Mouse (Mus musculus): Measurements from ENCODE around the gene Nlrp6. TPM values are rescaled to one million over a fixed set of nuclear protein-coding genes. Genes with fewer than 3 reads are reported as not detected.

Nlrp6 gene
- total RNA-seq, 2 experiments from 2014 or later = 0.30 to 0.35 TPM

GRCm38 (mm10) chr7:140912846-140913482, 7.7 kb upstream of the Nlrp6 start:
- no peak for DNase-seq

GRCm38 (mm10) chr7:140914031-140914690, 6.5 kb upstream of the Nlrp6 start:
- DNase-seq = no peak

GRCm38 (mm10) chr7:140919911-140920310, 791 bp upstream of the Nlrp6 start:
- no peak for DNase-seq

- no peak for DNase-seq
Observed at GRCm38 (mm10) chr7:140921225-140921975, 698 bp downstream of the Nlrp6 start.

DNA sequence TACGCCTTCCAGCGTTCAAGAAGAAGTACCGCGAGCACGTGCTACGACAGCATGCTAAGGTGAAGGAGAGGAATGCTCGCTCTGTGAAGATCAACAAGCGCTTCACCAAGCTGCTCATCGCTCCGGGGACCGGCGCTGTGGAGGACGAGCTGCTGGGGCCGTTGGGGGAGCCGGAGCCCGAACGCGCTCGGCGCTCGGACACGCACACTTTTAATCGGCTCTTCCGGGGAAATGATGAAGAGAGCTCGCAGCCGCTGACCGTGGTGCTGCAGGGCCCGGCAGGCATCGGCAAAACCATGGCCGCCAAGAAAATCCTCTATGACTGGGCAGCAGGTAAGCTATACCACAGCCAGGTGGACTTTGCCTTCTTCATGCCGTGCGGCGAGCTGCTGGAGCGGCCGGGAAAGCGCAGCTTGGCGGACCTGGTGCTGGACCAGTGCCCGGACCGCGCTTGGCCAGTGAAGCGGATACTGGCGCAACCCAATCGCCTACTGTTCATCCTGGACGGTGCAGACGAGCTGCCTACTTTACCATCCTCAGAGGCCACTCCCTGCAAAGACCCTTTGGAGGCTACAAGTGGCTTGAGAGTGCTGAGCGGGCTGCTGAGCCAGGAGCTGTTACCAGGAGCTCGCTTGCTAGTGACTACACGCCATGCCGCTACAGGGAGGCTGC, 1.8 kb downstream of the Nlrp6 start:
- DNase-seq = peak; percentile 29 to 35

- no peak for DNase-seq
Observed at GRCm38 (mm10) chr7:140923070-140923775, 2.5 kb downstream of the Nlrp6 start.

DNA sequence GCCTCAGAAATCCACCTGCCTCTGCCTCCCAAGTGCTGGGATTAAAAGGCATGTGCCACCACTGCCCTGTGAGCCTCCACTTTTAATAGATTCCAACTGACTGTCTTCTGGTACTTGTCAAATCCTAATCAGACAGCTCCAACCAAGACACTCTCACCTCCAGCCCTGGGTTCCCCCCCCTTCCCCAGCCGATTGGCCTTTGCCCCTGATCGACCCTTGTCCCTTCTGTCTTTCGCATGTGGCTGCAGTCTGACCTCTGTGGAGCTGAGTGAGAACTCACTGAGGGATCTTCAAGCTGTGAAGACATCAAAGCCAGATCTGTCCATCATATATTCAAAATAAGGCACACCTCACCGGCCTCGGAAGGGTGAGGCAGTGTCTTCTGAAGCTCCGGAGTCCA, 6.5 kb downstream of the Nlrp6 start:
- no peak for DNase-seq

- no peak for DNase-seq
Observed at GRCm38 (mm10) chr7:140938436-140938835, 17.7 kb downstream of the Nlrp6 start.

- DNase-seq = no peak
Observed at GRCm38 (mm10) chr7:140938896-140939295, 18.2 kb downstream of the Nlrp6 start.

DNA sequence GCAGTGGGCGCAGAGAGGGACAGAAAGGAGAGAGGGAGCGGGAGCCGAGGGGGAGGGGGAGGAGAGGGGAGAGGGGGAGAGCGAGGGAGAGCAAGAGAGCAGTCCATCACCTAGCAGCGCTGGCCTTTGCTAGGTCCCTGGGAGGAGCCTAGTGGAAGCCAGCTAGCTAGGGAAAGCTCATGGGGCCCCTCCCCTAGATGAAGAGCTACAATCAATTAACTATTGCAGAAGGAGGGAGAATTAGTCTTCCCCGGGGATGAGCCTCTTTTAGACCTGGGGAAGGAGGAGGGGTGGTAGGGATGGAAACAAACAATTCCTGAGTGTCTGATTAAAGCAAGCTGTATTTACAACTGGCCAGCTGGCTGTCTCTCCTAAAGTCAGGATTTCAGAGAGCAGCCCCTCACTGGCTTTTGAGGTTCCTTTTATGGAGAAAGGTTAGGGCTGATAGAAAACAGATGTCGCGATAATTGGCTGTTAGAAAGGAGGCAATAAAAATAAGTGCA, 19.0 kb downstream of the Nlrp6 start:
- no peak for DNase-seq

- DNase-seq = peak; percentile 48 to 55
Observed at GRCm38 (mm10) chr7:140941222-140942051, 20.7 kb downstream of the Nlrp6 start, which contains the start of gene Pgghg. Pgghg (plus strand) TSS chr7:140941391.

GRCm38 (mm10) chr7:140942341-140942740, 21.6 kb downstream of the Nlrp6 start:
- no peak for DNase-seq

DNA sequence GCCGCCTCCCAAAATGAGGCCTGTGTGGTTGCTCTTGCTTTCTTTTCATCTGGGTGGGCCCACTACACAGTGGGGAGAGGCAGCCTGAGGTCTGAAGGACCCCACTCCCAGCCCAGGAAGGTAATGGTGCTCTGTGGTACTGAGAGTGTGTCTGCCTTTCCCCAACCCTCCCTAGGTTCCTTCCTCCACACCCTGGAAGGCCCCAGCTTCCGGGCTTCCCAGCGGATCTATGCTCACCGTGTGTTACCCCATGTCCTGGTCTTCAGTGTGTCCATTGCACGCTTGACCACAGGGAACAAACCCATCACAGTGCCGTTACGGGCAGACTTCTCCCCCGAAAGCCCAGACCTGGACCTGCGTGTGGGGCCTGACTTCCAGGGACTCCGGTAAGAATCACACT, 22.1 kb downstream of the Nlrp6 start:
- no peak for DNase-seq

GRCm38 (mm10) chr7:140943356-140943755, 22.7 kb downstream of the Nlrp6 start:
- DNase-seq = no peak

DNA sequence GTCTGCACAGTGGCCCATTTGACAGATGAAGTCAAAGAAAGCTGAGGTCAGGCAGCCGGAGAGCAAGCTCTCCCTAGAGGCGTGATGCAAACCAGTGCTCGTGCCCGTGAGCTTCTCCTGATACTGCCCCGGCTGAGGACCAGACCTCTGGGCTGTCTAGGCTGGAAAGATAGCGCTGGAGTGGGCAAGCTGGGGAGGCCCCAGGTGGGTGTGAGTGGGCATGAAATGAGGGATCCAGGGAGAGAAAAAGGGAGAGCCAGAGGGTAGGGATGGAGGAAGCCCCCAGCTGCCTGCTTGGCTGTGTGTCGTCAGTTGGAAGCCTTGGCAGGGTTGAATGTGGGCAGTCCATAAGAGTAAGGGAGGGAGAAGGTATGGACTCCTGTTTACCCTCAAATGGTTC, 23.5 kb downstream of the Nlrp6 start:
- no peak for DNase-seq

GRCm38 (mm10) chr7:140945247-140945646, 24.5 kb downstream of the Nlrp6 start:
- DNase-seq = no peak

- no peak for DNase-seq
Observed at GRCm38 (mm10) chr7:140946311-140946710, 25.6 kb downstream of the Nlrp6 start.

DNA sequence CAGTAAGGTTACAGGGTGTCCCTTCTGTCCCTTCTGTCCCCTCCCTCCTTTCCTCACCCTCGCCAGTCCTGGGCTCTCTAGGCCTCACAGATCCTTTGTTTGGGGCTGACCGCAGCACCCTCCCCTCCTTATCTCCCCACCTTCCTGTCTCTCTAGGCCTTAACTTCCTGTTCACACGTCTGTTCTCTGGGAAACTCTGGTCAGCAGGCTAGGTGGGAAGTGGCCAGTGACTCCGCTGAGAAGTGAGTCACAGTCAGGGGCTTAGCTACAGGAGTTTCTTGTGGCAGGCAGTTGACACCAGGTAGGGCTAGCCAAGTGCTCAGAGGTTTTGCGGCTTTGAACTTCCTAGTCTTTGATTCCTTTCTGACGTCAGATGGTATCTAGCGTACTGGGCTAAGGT, 26.3 kb downstream of the Nlrp6 start:
- no peak for DNase-seq

GRCm38 (mm10) chr7:140948161-140948560, 27.5 kb downstream of the Nlrp6 start:
- DNase-seq = no peak

DNA sequence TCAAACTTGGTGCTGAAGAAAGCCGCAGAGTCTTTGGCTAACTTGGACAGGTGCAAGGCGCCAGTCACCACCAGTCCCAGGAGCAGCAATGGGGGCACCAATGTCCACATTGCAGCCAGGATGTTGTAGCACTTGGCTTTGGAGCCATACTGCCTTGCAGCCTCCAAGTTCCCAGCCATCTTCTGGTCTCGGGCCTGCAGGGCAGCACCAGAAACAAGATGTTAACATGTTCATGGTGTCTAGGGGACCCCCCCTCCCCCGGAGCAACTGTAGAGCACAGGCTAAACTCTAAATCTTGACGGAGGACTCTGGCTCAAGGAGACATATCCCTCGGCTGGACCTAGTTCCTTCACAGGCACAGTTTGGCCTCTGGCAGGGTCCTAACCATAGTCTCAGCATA, 28.6 kb downstream of the Nlrp6 start:
- no peak for DNase-seq
